Mouse (Mus musculus): Measurements from ENCODE around the gene Nudt15. TPM values are rescaled to one million over a fixed set of nuclear protein-coding genes. Genes with fewer than 3 reads are reported as not detected.

The Nudt15 gene
- polyA plus RNA-seq, 1 experiment from 2014 or later = 12.1 TPM

Other genes starting within 250 kb of the Nudt15 start
- gene Rb1, start 222.4 kb downstream of the Nudt15 start, polyA plus RNA-seq (2014; fragmentation: Nextera tagmentation; extraction: Ambion mirVana) = 29.9 and 32.7 TPM in 2 replicates
- 796 and 844 TPM in 2 replicates for gene Itm2b, start 163.0 kb downstream of the Nudt15 start, polyA plus RNA-seq (2014; fragmentation: Nextera tagmentation; extraction: Ambion mirVana)
- gene Med4, start 38.2 kb downstream of the Nudt15 start, polyA plus RNA-seq (2014; fragmentation: Nextera tagmentation; extraction: Ambion mirVana) = 90.6 and 102 TPM in 2 replicates
- 113 and 128 TPM in 2 replicates for gene Sucla2, start 22.9 kb downstream of the Nudt15 start, polyA plus RNA-seq (2014; fragmentation: Nextera tagmentation; extraction: Ambion mirVana)
- not detected in 2 replicates for gene Gm21750, start 113.0 kb upstream of the Nudt15 start, polyA plus RNA-seq (2014; fragmentation: Nextera tagmentation; extraction: Ambion mirVana)

All from kidney, embryonic 14.5 days (tissue).